Mouse (Mus musculus): ENCODE data around the gene Syt1.

The Syt1 gene

GRCm38 (mm10) chr10:109010241-109011193 is at the start of gene Syt1:
TSS of gene Syt1 (minus strand) at chr10:109010982.
- no peak for DNase-seq (ENCODE audit: low read depth in 1 of 2, low spot score in 2 of 2)

DNA sequence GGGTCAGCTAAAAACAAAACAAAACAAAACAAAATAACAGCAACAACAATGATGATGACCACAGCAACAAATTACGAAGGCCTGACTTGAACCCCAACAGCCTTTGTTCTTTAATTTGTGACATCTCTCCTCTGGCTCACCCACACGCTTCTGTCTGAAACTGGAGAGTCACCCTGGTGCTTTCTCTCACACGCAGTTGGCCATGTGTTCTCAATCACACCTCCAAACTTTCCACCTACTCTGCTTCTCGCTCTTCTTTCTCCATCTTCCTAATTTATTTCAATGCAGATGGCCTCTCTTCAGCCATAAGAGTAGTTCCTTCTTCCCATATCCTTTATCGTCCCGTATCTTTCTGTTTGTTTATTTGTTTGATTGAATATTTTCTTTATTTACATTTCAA is 45.7 kb upstream of the Syt1 start:
- DNase-seq (ENCODE audit: low read depth in 1 of 2, low spot score in 2 of 2), result no peak

GRCm38 (mm10) chr10:109047537-109047936 is 36.8 kb upstream of the Syt1 start:
- no peak for DNase-seq (ENCODE audit: low read depth in 1 of 2, low spot score in 2 of 2)

DNA sequence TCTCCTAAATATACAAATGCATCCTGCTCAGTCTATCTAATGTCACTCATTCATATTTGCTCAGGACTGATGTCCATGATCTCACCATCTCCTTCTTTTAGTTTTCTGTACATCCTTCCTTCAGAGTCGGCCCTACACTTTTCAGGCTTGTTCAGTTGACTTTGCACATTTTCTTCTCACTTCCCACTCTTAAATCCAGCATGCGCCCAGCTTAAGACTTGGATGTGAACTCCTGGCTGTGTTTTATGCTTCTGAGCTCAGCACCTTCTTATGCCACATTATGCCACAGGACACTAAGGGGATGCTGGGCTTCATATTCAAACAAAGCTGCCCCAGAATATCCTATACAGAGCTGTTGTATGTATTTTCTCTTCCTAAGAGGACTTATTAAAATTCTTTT is 36.2 kb upstream of the Syt1 start:
- DNase-seq (ENCODE audit: low read depth in 1 of 2, low spot score in 2 of 2), result no peak

GRCm38 (mm10) chr10:109011226-109012165 is 714 bp upstream of the Syt1 start:
- DNase-seq (ENCODE audit: low read depth in 1 of 2, low spot score in 2 of 2), result no peak

- no peak for DNase-seq (ENCODE audit: low read depth in 1 of 2, low spot score in 2 of 2)
Observed at GRCm38 (mm10) chr10:109009831-109010230, 951 bp downstream of the Syt1 start.

- no peak for DNase-seq (ENCODE audit: low read depth in 1 of 2, low spot score in 2 of 2)
Observed at GRCm38 (mm10) chr10:109008456-109008855, 2.3 kb downstream of the Syt1 start.

DNA sequence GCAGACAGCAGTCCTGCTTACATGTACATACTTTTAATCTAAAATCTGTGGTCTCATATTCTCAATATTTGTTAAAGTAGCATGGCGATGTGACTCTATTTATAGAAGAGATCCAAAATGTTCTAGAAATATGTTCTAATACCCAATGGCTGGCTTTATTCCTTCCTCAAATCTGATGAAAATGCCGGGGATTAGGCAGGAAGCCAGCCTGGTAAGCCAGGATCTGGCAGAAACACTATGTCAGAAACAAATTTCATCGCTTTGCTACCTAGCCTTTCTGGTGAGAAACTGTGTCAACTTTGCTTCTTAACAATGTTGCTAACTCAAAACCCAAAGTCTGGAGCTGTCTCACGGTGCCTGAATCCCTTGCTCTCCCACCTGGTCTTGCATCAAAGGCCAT is 7.3 kb downstream of the Syt1 start:
- DNase-seq (ENCODE audit: low read depth in 1 of 2, low spot score in 2 of 2), result no peak

DNA sequence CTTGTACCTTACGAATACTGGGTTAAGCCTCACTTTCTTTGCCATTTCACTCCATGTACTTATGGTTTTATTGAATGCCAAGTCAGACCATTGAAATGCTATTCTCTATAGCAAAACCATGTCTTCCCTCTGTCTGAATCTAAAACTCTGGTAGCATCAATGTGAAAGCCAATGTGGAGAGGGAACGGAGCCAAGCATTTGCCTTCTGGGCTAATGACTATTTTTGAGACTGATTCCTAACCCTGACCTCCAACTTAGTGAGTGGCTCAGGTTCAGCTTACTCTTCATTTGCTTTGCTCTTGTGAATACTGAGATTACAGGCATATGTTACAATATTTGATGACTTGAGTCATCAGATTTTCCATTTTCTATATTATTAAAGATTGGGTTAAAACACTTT is 23.5 kb downstream of the Syt1 start:
- DNase-seq (ENCODE audit: low read depth in 1 of 2, low spot score in 2 of 2), result no peak

DNA sequence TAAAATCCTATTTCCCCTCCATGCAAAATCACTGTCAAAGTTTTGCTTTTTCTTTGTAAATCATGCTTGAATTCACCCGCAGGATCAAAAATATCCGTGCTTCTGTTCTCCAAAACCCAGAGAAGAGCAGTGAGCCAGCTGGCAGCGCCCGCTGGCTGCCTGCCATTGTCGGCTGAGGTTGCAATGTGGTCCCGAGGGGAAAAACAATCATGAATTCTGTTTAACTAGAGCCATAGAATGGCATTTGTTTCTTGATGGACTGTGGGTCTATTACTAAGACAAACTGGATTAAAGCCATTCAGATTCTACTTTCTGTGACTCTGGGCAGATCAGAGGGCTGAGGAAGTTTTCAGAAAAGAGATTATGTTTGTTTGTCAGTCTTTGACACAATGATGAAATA is 31.1 kb downstream of the Syt1 start:
- DNase-seq (ENCODE audit: low read depth in 1 of 2, low spot score in 2 of 2), result no peak

- DNase-seq (ENCODE audit: low read depth in 1 of 2, low spot score in 2 of 2), result no peak
Observed at GRCm38 (mm10) chr10:108954952-108955351, 55.8 kb downstream of the Syt1 start.

DNA sequence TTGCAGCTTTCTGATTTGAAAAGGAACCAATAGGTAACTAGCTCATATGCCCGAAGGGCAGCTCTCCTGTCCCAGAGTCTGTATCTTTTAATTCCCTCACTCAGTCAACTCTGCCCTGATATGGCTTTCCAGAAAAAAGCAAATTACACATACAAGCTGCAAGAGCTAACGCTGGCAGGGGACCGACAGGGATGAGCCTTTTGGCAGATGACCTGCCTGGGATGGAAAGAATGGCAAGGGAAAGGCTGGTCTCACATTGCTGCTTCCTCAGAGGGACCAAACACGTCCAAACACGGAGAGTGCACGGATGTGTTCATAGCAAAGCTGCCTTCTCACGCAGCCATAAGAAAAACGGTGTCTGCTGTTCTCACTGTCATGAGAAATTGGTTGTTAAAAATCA is 58.6 kb downstream of the Syt1 start:
- DNase-seq (ENCODE audit: low read depth in 1 of 2, low spot score in 2 of 2), result no peak

DNA sequence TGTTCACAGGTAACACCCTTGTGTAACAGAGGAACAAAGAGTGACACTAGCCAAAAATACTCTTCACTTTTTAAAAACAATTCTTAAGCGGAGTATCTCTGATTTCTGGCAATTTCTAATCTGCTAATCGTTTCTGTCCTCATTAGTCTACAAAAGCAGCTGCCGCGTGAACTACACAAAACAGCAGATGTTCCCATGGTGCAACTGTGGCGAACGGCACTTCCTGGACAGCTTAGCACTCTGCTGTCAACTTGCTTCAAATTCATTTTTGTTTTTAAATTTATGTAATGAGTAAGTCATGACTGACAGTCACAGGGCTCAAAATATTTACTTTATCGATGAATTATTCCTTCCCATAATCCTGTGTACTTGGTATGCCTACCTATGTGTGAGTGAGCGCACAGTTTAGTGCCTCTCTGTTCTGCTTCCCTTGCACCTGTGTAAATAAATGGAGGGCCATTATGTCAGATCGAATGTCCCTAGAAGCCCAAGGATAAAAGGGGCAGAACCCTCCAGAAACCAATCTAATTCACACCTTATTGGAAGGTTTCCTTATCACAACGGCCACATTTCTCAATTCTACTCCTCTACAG is 73.8 kb downstream of the Syt1 start:
- DNase-seq (ENCODE audit: low read depth in 1 of 2, low spot score in 2 of 2), result no peak

DNA sequence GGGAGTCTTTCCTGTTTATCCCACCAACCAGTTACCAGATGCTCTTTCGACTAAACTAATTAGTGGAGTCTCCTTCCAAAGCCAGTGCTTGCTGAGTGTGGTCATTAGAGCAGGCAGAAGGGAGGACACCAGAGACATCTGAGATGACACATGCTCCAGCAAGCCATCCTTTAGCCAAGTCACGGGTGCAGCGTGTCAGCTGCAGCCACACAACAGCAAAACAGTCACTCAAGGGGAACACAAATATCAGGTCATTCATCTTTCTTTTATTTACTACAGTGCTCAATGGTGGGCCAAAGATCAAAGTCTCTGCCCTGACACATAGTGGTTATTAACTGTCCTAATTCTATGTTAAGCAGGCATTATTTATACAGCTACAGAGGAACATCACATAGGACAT is 80.5 kb downstream of the Syt1 start:
- no peak for DNase-seq (ENCODE audit: low read depth in 1 of 2, low spot score in 2 of 2)

DNA sequence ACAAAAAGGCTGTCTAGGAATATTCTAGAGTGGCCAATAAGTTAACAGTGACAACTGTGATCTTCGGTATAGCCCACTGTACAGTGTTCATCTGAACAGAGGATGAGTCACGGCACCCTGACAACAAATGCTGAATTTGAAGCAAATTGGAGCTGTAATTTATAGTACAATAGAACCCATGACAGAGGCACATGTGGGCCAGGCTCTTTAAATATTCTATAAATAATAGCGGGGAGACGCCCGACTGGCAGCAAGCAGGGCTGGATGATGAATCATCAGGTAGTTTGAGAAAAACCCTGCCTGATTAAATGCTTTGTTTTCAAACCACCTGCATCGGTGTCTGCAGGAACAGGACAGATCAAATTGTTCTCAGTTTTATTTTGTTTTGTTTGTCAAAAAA is 81.1 kb downstream of the Syt1 start:
- no peak for DNase-seq (ENCODE audit: low read depth in 1 of 2, low spot score in 2 of 2)

DNA sequence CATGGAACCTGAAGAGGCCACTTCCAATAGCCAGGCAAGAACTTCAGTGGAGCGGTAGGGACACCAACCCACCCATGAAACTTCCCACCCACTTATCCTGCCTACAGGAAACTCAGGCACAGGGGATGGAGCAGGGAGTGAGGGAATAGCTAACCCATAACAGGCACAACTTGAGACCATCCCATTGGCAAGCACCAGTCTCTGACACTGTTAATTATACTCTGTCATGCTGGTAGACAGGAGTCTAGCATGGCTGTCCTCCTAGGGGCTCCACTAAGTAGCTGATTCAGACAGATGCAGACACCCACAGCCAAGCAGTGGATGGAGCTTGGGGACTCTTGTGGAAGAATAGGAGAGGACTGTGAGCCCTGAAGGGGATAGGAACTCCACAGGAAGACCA is 105.5 kb downstream of the Syt1 start:
- DNase-seq (ENCODE audit: low read depth in 1 of 2, low spot score in 2 of 2), result no peak

GRCm38 (mm10) chr10:108904371-108904770 is 106.4 kb downstream of the Syt1 start:
- no peak for DNase-seq (ENCODE audit: low read depth in 1 of 2, low spot score in 2 of 2)

DNA sequence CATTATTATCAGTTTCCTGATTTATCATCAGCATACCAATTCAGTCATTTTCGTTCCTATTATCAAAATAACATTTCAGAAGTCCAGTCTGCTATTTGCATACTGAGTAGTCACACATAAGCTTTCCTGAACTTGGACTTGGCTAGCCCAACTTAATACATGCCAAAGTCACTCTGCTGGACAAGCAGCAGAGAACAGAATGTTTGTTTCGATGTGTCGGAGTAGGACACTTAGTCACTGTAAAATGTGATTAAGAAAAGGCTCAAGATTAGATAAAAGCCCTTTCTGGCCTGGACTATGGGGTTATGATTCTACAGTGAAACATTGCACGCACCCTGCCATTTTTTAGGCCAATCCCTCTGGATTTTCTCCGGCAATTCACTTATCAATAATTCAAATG is 114.3 kb downstream of the Syt1 start:
- no peak for DNase-seq (ENCODE audit: low read depth in 1 of 2, low spot score in 2 of 2)

GRCm38 (mm10) chr10:108893288-108893687 is 117.5 kb downstream of the Syt1 start:
- DNase-seq (ENCODE audit: low read depth in 1 of 2, low spot score in 2 of 2), result no peak

DNA sequence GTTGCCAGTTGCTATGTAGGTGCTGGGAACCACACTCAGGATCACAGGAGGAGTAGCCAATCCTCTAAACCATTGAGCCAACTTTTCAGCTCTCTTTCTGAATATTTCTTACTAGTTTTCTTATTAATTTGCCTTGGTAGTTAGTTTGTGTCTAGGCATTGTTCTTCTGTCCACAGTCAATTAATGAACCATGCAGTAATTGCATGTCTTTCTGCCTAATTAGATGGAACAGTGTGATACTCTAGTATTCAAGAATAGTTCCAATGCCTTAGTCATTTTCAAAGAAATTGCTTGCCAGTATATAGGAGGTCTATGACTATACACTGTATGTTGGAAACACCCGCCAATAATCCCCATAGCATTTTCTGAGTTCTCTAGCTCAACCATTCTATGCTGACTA is 118.3 kb downstream of the Syt1 start:
- DNase-seq (ENCODE audit: low read depth in 1 of 2, low spot score in 2 of 2), result no peak

DNA sequence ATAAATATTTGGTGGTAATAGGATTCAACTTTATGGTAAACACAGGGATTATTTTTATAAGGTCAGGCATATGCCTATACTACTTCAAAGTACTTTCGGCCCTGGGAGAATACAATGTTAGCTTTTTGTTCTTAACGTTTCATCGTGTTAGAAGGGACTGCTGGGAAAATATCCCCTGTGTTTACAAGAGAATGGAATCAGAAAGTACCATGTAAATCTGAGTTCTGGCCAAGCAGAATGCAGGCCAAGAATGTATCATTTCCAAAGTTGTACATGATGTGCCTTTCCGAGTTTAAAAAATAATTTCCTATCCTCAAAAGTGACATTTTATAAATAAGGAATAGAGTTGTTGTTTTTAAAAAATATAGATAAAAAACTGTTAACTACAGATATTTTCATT is 121.7 kb downstream of the Syt1 start:
- no peak for DNase-seq (ENCODE audit: low read depth in 1 of 2, low spot score in 2 of 2)

DNA sequence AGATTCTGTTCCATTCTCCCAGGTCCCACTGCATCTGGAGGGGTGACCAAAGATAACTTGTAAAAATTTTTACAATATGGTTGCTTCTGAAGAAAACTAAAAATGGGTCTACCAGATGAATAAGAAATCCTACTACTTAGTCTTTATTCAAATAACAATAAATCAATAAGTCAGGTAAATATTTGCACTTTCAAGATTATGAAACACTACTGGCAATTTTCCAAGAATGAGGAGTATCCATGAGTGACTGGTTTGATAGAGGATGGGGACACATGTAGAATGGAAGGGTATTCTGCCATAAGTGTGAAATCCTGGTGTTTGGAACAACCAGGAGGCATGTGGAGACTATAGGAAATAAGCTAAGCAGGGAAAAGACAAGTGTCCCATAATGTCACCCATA is 124.0 kb downstream of the Syt1 start:
- DNase-seq (ENCODE audit: low read depth in 1 of 2, low spot score in 2 of 2), result no peak

Measured in monocyte, adult 2 months (primary cell).